Mouse (Mus musculus): ENCODE data around the gene Abcc5.

DNA sequence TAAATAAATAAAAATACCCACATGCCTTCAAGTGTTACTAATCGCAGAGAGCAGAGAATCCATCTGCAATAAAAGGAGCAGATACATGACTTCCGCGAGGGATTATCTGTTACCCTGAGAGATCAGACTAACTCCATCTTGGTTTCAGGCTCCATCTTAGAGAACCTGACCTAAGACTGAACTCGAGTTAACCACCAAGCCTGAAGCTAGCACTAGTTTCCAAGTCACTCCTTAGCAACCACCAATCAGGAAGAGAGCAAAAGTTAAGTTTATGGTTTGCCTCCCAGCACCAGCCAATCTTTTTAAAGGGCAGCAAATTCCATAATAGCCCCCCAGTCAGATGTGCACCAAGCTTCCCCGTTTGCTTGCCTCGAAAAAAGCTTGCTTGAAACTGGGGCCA lies 48.6 kb upstream of the Abcc5 start:
- TF ChIP-seq CTCF (IDR thresholded peaks at IDR 0.05; ENCODE audit: low read depth): no peak
- TF ChIP-seq EP300 (IDR thresholded peaks at IDR 0.05; ENCODE audit: low read depth): no peak
